Mouse (Mus musculus) stomach, postnatal 0 days (tissue): ENCODE data around the gene Arid1b. TPM values are rescaled to one million over a fixed set of nuclear protein-coding genes. Genes with fewer than 3 reads are reported as not detected.

ENCODE experiments used
- ATAC-seq: fragments of 200-750 bp; cut with Nextera tagmentation; 2 replicates; pipeline ENCODE4 v1.8.0; 2017; ENCODE audit not compliant: low FRiP score, low TSS enrichment
- DNase-seq: peaks from one replicate; pipeline ENCODE4 v3.0.0-alpha.2; 2016; ENCODE audit warnings: low spot score
- H3K27ac ChIP-seq: fragments of 300-500 bp; sonication (generic); replicated peaks from 2 replicates; pipeline ENCODE4 v1.5.1; 2014; ENCODE audit warnings: mild to moderate bottlenecking, control low read depth
- H3K27me3 ChIP-seq: fragments of 300-500 bp; sonication (generic); 2 replicates; pipeline ENCODE4 v1.6.1; 2014; ENCODE audit warnings: low read length; ENCODE audit not compliant: control insufficient read depth, insufficient read depth
- H3K36me3 ChIP-seq: fragments of 300-500 bp; sonication (generic); 2 replicates; pipeline ENCODE4 v1.6.1; 2014; ENCODE audit warnings: low read length, mixed read lengths; ENCODE audit not compliant: control insufficient read depth, insufficient read depth
- H3K4me1 ChIP-seq: fragments of 300-500 bp; sonication (generic); replicated peaks from 2 replicates; pipeline ENCODE4 v1.6.1; 2014; ENCODE audit warnings: antibody characterized with exemption; ENCODE audit not compliant: control insufficient read depth, insufficient read depth
- H3K4me2 ChIP-seq: fragments of 300-500 bp; sonication (generic); replicated peaks from 2 replicates; pipeline ENCODE4 v1.6.1; 2014; ENCODE audit warnings: low read depth, mild to moderate bottlenecking, control low read depth, moderate library complexity
- H3K4me3 ChIP-seq: fragments of 300-500 bp; sonication (generic); 2 replicates; pipeline ENCODE4 v1.5.1; 2014; ENCODE audit warnings: low read depth, low read length, control low read depth
- H3K9ac ChIP-seq: fragments of 300-500 bp; sonication (generic); 2 replicates; pipeline ENCODE4 v1.6.1; 2014; ENCODE audit warnings: mild to moderate bottlenecking, low read length, control low read depth, mixed read lengths
- H3K9me3 ChIP-seq: fragments of 300-500 bp; sonication (generic); 2 replicates; pipeline ENCODE4 v1.6.1; 2016; ENCODE audit warnings: low read length; ENCODE audit not compliant: control insufficient read depth
- CTCF ChIP-seq: IDR thresholded peaks from 2 replicates; pipeline ENCODE4 v1.5.1; 2016; ENCODE audit warnings: antibody characterized with exemption, low read depth, mild to moderate bottlenecking, moderate library complexity
- EP300 ChIP-seq: optimal IDR thresholded peaks from 2 replicates; pipeline ENCODE3; 2016; ENCODE audit warnings: antibody characterized with exemption
- WGBS: fragments of 180-500 bp; shearing (Covaris S2); extraction: QIAGEN DNeasy Blood & Tissue Kit; methylation state at CpG from one replicate; pipeline ENCODE4 v1.1.7; 2014; 5-methylcytosine and 5-hydroxymethylcytosine counted together
- polyA plus RNA-seq: library from polyadenylated mRNA; unstranded; fragments of >200 nt; fragmentation: Nextera tagmentation; extraction: Ambion mirVana; gene quantifications from 2 replicates; pipeline ENCODE4 v1.2.1, GENCODE M21; 2015

Gene Arid1b
- polyA plus RNA-seq, 1 experiment from 2014 or later = 5.6 TPM

GRCm38 (mm10) chr17:5321589-5322225 lies 327.6 kb downstream of the Arid1b start:
- H3K36me3 ChIP-seq = peaks cover 17% of the 10 kb centered on the region
- H3K4me2 ChIP-seq = no peak overlapping the region
- no peak overlapping the region for H3K9ac ChIP-seq
- WGBS = 72% methylated on average over 8 of the region's 8 CpGs
- H3K27ac ChIP-seq = no peak overlapping the region
- H3K4me3 ChIP-seq = no peak overlapping the region
- H3K4me1 ChIP-seq = 0 out of 2 replicates have a peak, but pooled peaks cover 7% of the 10 kb centered on the region
- peak; percentile 65 for TF ChIP-seq CTCF
- no peak for TF ChIP-seq EP300
- peak; percentile 72 for ATAC-seq
- no peaks in the 10 kb centered on the region for H3K9me3 ChIP-seq
- no peaks in the 10 kb centered on the region for H3K27me3 ChIP-seq
- DNase-seq = peak; percentile 74

- DNase-seq (no peak), ATAC-seq (no peak)
- Histone ChIP-seq H3K27ac (no peak overlapping the region), H3K9me3 (no peaks in the 10 kb centered on the region), H3K9ac (no peak overlapping the region), H3K36me3 (peaks cover 21% of the 10 kb centered on the region), H3K4me3 (no peak overlapping the region), H3K27me3 (no peaks in the 10 kb centered on the region), H3K4me1 (0 out of 2 replicates have a peak, but pooled peaks cover 7% of the 10 kb centered on the region), H3K4me2 (no peak overlapping the region)
- TF ChIP-seq EP300 (no peak), CTCF (no peak)
- WGBS = 77% methylated on average over 9 of the region's 9 CpGs
Measured at GRCm38 (mm10) chr17:5322594-5322993, 328.5 kb downstream of the Arid1b start.

- ATAC-seq (no peak), DNase-seq (no peak)
- Histone ChIP-seq H3K9me3 (no peaks in the 10 kb centered on the region), H3K4me2 (no peak overlapping the region), H3K36me3 (peaks cover 22% of the 10 kb centered on the region), H3K27ac (peak overlapping the region; percentile 31; the same call in 1 of the 2 replicates), H3K4me3 (no peak overlapping the region), H3K9ac (no peak overlapping the region), H3K4me1 (0 out of 2 replicates have a peak, but pooled peaks cover 7% of the 10 kb centered on the region), H3K27me3 (no peaks in the 10 kb centered on the region)
- WGBS = 4% methylated on average over 1 of the region's 1 CpGs
- TF ChIP-seq EP300 (no peak), CTCF (no peak)
Measured at GRCm38 (mm10) chr17:5323746-5324145, 329.6 kb downstream of the Arid1b start.

- H3K27ac ChIP-seq = peak overlapping the region; percentile 50; the same call in 1 of the 2 replicates
- DNase-seq = peak; percentile 80
- peaks cover 23% of the 10 kb centered on the region for H3K36me3 ChIP-seq
- H3K27me3 ChIP-seq = no peaks in the 10 kb centered on the region
- H3K9me3 ChIP-seq = no peaks in the 10 kb centered on the region
- H3K4me1 ChIP-seq = 0 out of 2 replicates have a peak, but pooled peaks cover 7% of the 10 kb centered on the region
- no peak for TF ChIP-seq EP300
- TF ChIP-seq CTCF = no peak
- no peak overlapping the region for H3K9ac ChIP-seq
- ATAC-seq = peak; percentile 87
- H3K4me2 ChIP-seq = no peak overlapping the region
- H3K4me3 ChIP-seq = no peak overlapping the region
- 16% methylated on average over 10 of the region's 10 CpGs for WGBS
Measured at GRCm38 (mm10) chr17:5324236-5324876, 330.2 kb downstream of the Arid1b start.

- Histone ChIP-seq H3K9ac (no peak overlapping the region), H3K36me3 (peaks cover 20% of the 10 kb centered on the region), H3K27ac (no peak overlapping the region), H3K4me3 (no peak overlapping the region), H3K9me3 (no peaks in the 10 kb centered on the region), H3K27me3 (no peaks in the 10 kb centered on the region), H3K4me2 (no peak overlapping the region), H3K4me1 (0 out of 2 replicates have a peak, but pooled peaks cover 7% of the 10 kb centered on the region)
- DNase-seq (no peak), ATAC-seq (no peak)
- TF ChIP-seq EP300 (no peak), CTCF (no peak)
- 55% methylated on average over 7 of the region's 7 CpGs for WGBS
Measured at GRCm38 (mm10) chr17:5326689-5327088, 332.6 kb downstream of the Arid1b start.
